Mouse (Mus musculus) bone marrow, adult 2 months (tissue): ENCODE results near the gene Ppfia4.

Experiments
- CTCF ChIP-seq: fragments of 200-500 bp; IDR thresholded peaks from 2 replicates; pipeline ENCODE4 v1.5.1; 2011; ENCODE audit warnings: low read length, control low read depth; ENCODE audit not compliant: control insufficient read depth, insufficient read depth
- POLR2A ChIP-seq: fragments of 200-500 bp; IDR thresholded peaks from 2 replicates; pipeline ENCODE4 v1.6.1; 2011; ENCODE audit warnings: low read depth, mild to moderate bottlenecking, control low read depth, low read length, borderline replicate concordance; ENCODE audit not compliant: control insufficient read depth

GRCm38 (mm10) chr1:134298636-134299411, 33.9 kb downstream of the Ppfia4 start:
- TF ChIP-seq POLR2A (no peak), CTCF (no peak)
